Mouse (Mus musculus) myocyte (in vitro differentiated cells): ENCODE measurements around the gene Tmx2.

ENCODE experiments used
- CEBPB ChIP-seq: IDR thresholded peaks from 2 replicates; pipeline ENCODE4 v1.6.1; 2011; ENCODE audit warnings: mild to moderate bottlenecking, moderate library complexity; ENCODE audit not compliant: poor library complexity, insufficient read depth, severe bottlenecking
- MAX ChIP-seq: IDR thresholded peaks from one replicate; pipeline ENCODE4 v1.6.1; 2011; ENCODE audit warnings: low read depth, mild to moderate bottlenecking, control low read depth
- MYOD1 ChIP-seq, 3 experiments: IDR thresholded peaks; one replicate each; pipeline ENCODE4 v1.6.1; 2011; ENCODE audit warnings: control low read depth in 2 of 3, low read depth in 2 of 3, mild to moderate bottlenecking in 2 of 3, moderate library complexity in 1 of 3; ENCODE audit not compliant: insufficient read length in 2 of 3, control insufficient read depth in 1 of 3
- MYOG ChIP-seq, 3 experiments: IDR thresholded peaks; one replicate each; pipeline ENCODE4 v1.6.1; 2011; ENCODE audit warnings: control low read depth in 2 of 3, low read depth in 2 of 3, mild to moderate bottlenecking in 2 of 3; ENCODE audit not compliant: insufficient read length in 2 of 3, control insufficient read depth in 1 of 3, insufficient read depth in 1 of 3
- POLR2A ChIP-seq: IDR thresholded peaks from one replicate; pipeline ENCODE4 v1.6.1; 2011; ENCODE audit warnings: low read depth, mild to moderate bottlenecking, control low read depth, moderate library complexity; ENCODE audit not compliant: insufficient read length
- TCF3 ChIP-seq: IDR thresholded peaks from one replicate; pipeline ENCODE4 v1.6.1; 2011; ENCODE audit warnings: low read depth, control low read depth; ENCODE audit not compliant: insufficient read length
- USF1 ChIP-seq: IDR thresholded peaks from one replicate; pipeline ENCODE4 v1.6.1; 2011; ENCODE audit warnings: low read depth, mild to moderate bottlenecking, control low read depth, moderate library complexity

- TF ChIP-seq POLR2A: no peak
- no peak for TF ChIP-seq TCF3
- TF ChIP-seq USF1: no peak
- TF ChIP-seq CEBPB: no peak
- TF ChIP-seq MAX: no peak
- TF ChIP-seq MYOG (IDR thresholded peaks at IDR 0.05; ENCODE audit: control insufficient read depth in 1 of 3, insufficient read depth in 1 of 3, insufficient read length in 2 of 3, low read depth in 2 of 3): no peak
- TF ChIP-seq MYOD1 (IDR thresholded peaks at IDR 0.05; ENCODE audit: control insufficient read depth in 1 of 3, insufficient read length in 2 of 3, low read depth in 2 of 3): no peak
Measured at GRCm38 (mm10) chr2:84648369-84648768, 30.6 kb downstream of the Tmx2 start.
